Mouse (Mus musculus) myocyte (in vitro differentiated cells): ENCODE measurements around the gene Mien1. TPM values are rescaled to one million over a fixed set of nuclear protein-coding genes. Genes with fewer than 3 reads are reported as not detected.

Experiments
- H3K27me3 ChIP-seq: one replicate; pipeline ENCODE4 v1.6.1; 2011; ENCODE audit not compliant: control insufficient read depth, insufficient read depth, insufficient read length
- H3K36me3 ChIP-seq: one replicate; pipeline ENCODE4 v1.6.1; 2011; ENCODE audit not compliant: control insufficient read depth, insufficient read depth
- H3K4me2 ChIP-seq: one replicate; pipeline ENCODE4 v1.6.1; 2011; ENCODE audit warnings: low read depth, control low read depth
- H3K4me3 ChIP-seq: one replicate; pipeline ENCODE4 v1.5.1; 2011; ENCODE audit warnings: mild to moderate bottlenecking, control low read depth, moderate library complexity
- H3K79me2 ChIP-seq: one replicate; pipeline ENCODE4 v1.6.1; 2011; ENCODE audit not compliant: control insufficient read depth, insufficient read depth
- H3ac ChIP-seq: one replicate; pipeline ENCODE4 v1.6.1; 2011; ENCODE audit not compliant: control insufficient read depth, insufficient read length
- CEBPB ChIP-seq: IDR thresholded peaks from 2 replicates; pipeline ENCODE4 v1.6.1; 2011; ENCODE audit warnings: mild to moderate bottlenecking, moderate library complexity; ENCODE audit not compliant: poor library complexity, insufficient read depth, severe bottlenecking
- E2F4 ChIP-seq: IDR thresholded peaks from one replicate; pipeline ENCODE4 v1.6.1; 2011; ENCODE audit warnings: mild to moderate bottlenecking, control low read depth, moderate library complexity; ENCODE audit not compliant: insufficient read depth
- MAX ChIP-seq: IDR thresholded peaks from one replicate; pipeline ENCODE4 v1.6.1; 2011; ENCODE audit warnings: low read depth, mild to moderate bottlenecking, control low read depth
- MYOD1 ChIP-seq, 3 experiments: IDR thresholded peaks; one replicate each; pipeline ENCODE4 v1.6.1; 2011; ENCODE audit warnings: control low read depth in 2 of 3, low read depth in 2 of 3, mild to moderate bottlenecking in 2 of 3, moderate library complexity in 1 of 3; ENCODE audit not compliant: insufficient read length in 2 of 3, control insufficient read depth in 1 of 3
- MYOG ChIP-seq, 3 experiments: IDR thresholded peaks; one replicate each; pipeline ENCODE4 v1.6.1; 2011; ENCODE audit warnings: control low read depth in 2 of 3, low read depth in 2 of 3, mild to moderate bottlenecking in 2 of 3; ENCODE audit not compliant: insufficient read length in 2 of 3, control insufficient read depth in 1 of 3, insufficient read depth in 1 of 3
- POLR2A ChIP-seq: IDR thresholded peaks from one replicate; pipeline ENCODE4 v1.6.1; 2011; ENCODE audit warnings: low read depth, mild to moderate bottlenecking, control low read depth, moderate library complexity; ENCODE audit not compliant: insufficient read length
- POLR2AphosphoS2 ChIP-seq: IDR thresholded peaks from one replicate; pipeline ENCODE4 v1.6.1; 2011; ENCODE audit warnings: low read depth, control low read depth; ENCODE audit not compliant: insufficient read length
- REST ChIP-seq: IDR thresholded peaks from one replicate; pipeline ENCODE4 v1.6.1; 2011; ENCODE audit warnings: mild to moderate bottlenecking, control low read depth, moderate library complexity; ENCODE audit not compliant: insufficient read depth, insufficient read length
- SRF ChIP-seq: IDR thresholded peaks from one replicate; pipeline ENCODE4 v1.6.1; 2011; ENCODE audit warnings: low read depth; ENCODE audit not compliant: control insufficient read depth, insufficient read length
- TCF12 ChIP-seq: IDR thresholded peaks from one replicate; pipeline ENCODE4 v1.6.1; 2011; ENCODE audit warnings: mild to moderate bottlenecking, control low read depth; ENCODE audit not compliant: poor library complexity, insufficient read depth, severe bottlenecking
- TCF3 ChIP-seq: IDR thresholded peaks from one replicate; pipeline ENCODE4 v1.6.1; 2011; ENCODE audit warnings: low read depth, control low read depth; ENCODE audit not compliant: insufficient read length
- USF1 ChIP-seq: IDR thresholded peaks from one replicate; pipeline ENCODE4 v1.6.1; 2011; ENCODE audit warnings: low read depth, mild to moderate bottlenecking, control low read depth, moderate library complexity
- polyA plus RNA-seq: library from polyadenylated mRNA; unstranded; fragments of >200 nt; fragmentation: generic; extraction: Trizol; gene quantifications from one replicate; pipeline ENCODE4 v1.2.1, GENCODE M21; 2012; ENCODE audit warnings: missing spikeins

The Mien1 gene
- polyA plus RNA-seq, 1 experiment: 112 TPM

- Histone ChIP-seq H3K4me2 (no peak overlapping the region), H3ac (no peak overlapping the region)
Measured at GRCm38 (mm10) chr11:98389221-98389780, 49.5 kb downstream of the Mien1 start.

DNA sequence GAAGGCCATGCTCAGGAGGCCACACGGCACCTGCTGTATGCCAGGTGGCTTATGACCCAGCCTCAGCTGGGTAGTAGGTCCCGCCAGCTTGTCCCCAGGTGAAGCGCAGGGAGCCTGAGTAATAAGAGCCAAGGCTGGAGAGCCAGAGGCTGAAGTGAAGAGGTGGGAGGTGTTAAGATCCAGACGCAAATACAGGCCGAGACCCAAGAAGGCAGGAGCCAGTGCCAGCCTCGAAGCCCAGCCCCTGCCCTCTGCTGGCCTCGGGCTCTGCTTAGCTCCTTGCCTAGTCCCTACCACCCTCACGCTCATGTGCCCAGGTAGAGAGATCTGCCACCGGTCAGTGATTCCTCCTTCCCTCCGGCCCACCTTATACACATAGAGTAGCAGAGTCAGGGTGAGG is 50.5 kb downstream of the Mien1 start:
- Histone ChIP-seq H3ac (no peak overlapping the region), H3K4me3 (no peak overlapping the region), H3K79me2 (no peaks in the 10 kb centered on the region), H3K27me3 (peaks cover 19% of the 10 kb centered on the region), H3K4me2 (no peak overlapping the region), H3K36me3 (no peaks in the 10 kb centered on the region)
- TF ChIP-seq SRF (no peak), POLR2AphosphoS2 (no peak), E2F4 (no peak), MAX (no peak), POLR2A (no peak), MYOD1 (IDR thresholded peaks at IDR 0.05; ENCODE audit: control insufficient read depth in 1 of 3, insufficient read length in 2 of 3, low read depth in 2 of 3) (peak in 1 of 3 experiments; percentile 1), TCF12 (no peak), TCF3 (no peak), REST (no peak)

More at GRCm38 (mm10) chr11:98389221-98389780, 49.5 kb downstream of the Mien1 start:
- no peak for TF ChIP-seq REST
- no peak for TF ChIP-seq POLR2AphosphoS2
- TF ChIP-seq POLR2A: no peak
- TF ChIP-seq TCF12: no peak
- no peak for TF ChIP-seq MYOD1 (IDR thresholded peaks at IDR 0.05; ENCODE audit: control insufficient read depth in 1 of 3, insufficient read length in 2 of 3, low read depth in 2 of 3)
- no peak for TF ChIP-seq MYOG (IDR thresholded peaks at IDR 0.05; ENCODE audit: control insufficient read depth in 1 of 3, insufficient read depth in 1 of 3, insufficient read length in 2 of 3, low read depth in 2 of 3)
- TF ChIP-seq CEBPB: no peak
- TF ChIP-seq SRF: no peak
- no peak for TF ChIP-seq USF1
- TF ChIP-seq E2F4: no peak
- TF ChIP-seq MAX: no peak
- no peak for TF ChIP-seq TCF3
- Histone ChIP-seq H3K4me3 (no peak overlapping the region), H3K36me3 (no peaks in the 10 kb centered on the region), H3K79me2 (no peaks in the 10 kb centered on the region), H3K27me3 (peaks cover 19% of the 10 kb centered on the region)

Other genes starting within 250 kb of the Mien1 start
- 15.9 TPM for gene Med1, start 245.7 kb downstream of the Mien1 start, polyA plus RNA-seq
- gene Cdk12, start 235.9 kb downstream of the Mien1 start, polyA plus RNA-seq: 7.3 TPM
- not detected for gene Neurod2, start 109.3 kb downstream of the Mien1 start, polyA plus RNA-seq
- gene Ppp1r1b, start 90.6 kb downstream of the Mien1 start, polyA plus RNA-seq: not detected
- gene Stard3, start 80.6 kb downstream of the Mien1 start, polyA plus RNA-seq: 25.8 TPM
- 131 TPM for gene Tcap, start 55.2 kb downstream of the Mien1 start, polyA plus RNA-seq
- 2.2 TPM for gene Pnmt, start 52.5 kb downstream of the Mien1 start, polyA plus RNA-seq
- 8.7 TPM for gene Pgap3, start 38.5 kb downstream of the Mien1 start, polyA plus RNA-seq
- gene Erbb2, start 26.5 kb downstream of the Mien1 start, polyA plus RNA-seq: 33.5 TPM
- gene Grb7, start 7.4 kb upstream of the Mien1 start, polyA plus RNA-seq: not detected
- not detected for gene Ikzf3, start 107.0 kb upstream of the Mien1 start, polyA plus RNA-seq
- gene Zpbp2, start 112.1 kb upstream of the Mien1 start, polyA plus RNA-seq: not detected
- gene Ormdl3, start 148.4 kb upstream of the Mien1 start, polyA plus RNA-seq: 43.5 TPM
- gene Lrrc3c, start 159.3 kb upstream of the Mien1 start, polyA plus RNA-seq: not detected
- 0.44 TPM for gene Gm12355, start 186.7 kb upstream of the Mien1 start, polyA plus RNA-seq
- not detected for gene Gsdma3, start 187.4 kb upstream of the Mien1 start, polyA plus RNA-seq
- gene Gsdma2, start 207.8 kb upstream of the Mien1 start, polyA plus RNA-seq: not detected
- gene Gsdma, start 225.4 kb upstream of the Mien1 start, polyA plus RNA-seq: 0.04 TPM
- gene Psmd3, start 243.6 kb upstream of the Mien1 start, polyA plus RNA-seq: 250 TPM